Mouse (Mus musculus): ENCODE measurements around the gene Slc22a23. TPM values are rescaled to one million over a fixed set of nuclear protein-coding genes. Genes with fewer than 3 reads are reported as not detected.

Gene Slc22a23
- total RNA-seq, 1 experiment, result 5.9 TPM

GRCm38 (mm10) chr13:34193384-34193783 lies 151.6 kb downstream of the Slc22a23 start:
- in situ Hi-C loops (cut with MboI; ENCODE audit: low sequenced_read_pairs in 2 of 2, unreplicated experiment in 2 of 2), result no loop called here
- Histone ChIP-seq H3K9me3 (ENCODE audit: control insufficient read depth, insufficient read depth, low read depth, low read length) (no peaks in the 10 kb centered on the region), H3K4me3 (ENCODE audit: insufficient read depth in 1 of 2, low read depth in 1 of 2, low read length in 2 of 2, poor library complexity in 1 of 2, severe bottlenecking in 1 of 2) (no peak overlapping the region), H3K36me3 (ENCODE audit: control insufficient read depth, insufficient read depth, low read length, poor library complexity, severe bottlenecking) (no peaks in the 10 kb centered on the region), H3K27ac (ENCODE audit: insufficient read depth, low read depth, low read length, poor library complexity, severe bottlenecking) (no peak overlapping the region), H3K4me1 (ENCODE audit: control insufficient read depth in 2 of 2, insufficient read depth in 2 of 2, low read length in 2 of 2, poor library complexity in 1 of 2) (peaks cover 2 to 7% of the 10 kb centered on the region in 2 experiments; a peak in 2 of 4 replicates), H3K9ac (ENCODE audit: insufficient read depth, low read depth, low read length, poor library complexity, severe bottlenecking) (no peak overlapping the region)
- no peak for TF ChIP-seq CHD2 (IDR thresholded peaks at IDR 0.05; ENCODE audit: low read depth, low read length)
- TF ChIP-seq HCFC1 (IDR thresholded peaks at IDR 0.05; ENCODE audit: borderline replicate concordance, insufficient read depth, low read length), result no peak
- no peak for TF ChIP-seq ZNF384 (IDR thresholded peaks at IDR 0.05; ENCODE audit: low read depth, low read length)
- TF ChIP-seq ZC3H11A (IDR thresholded peaks at IDR 0.05; ENCODE audit: borderline replicate concordance, low read depth, low read length), result no peak
- no peak for TF ChIP-seq MAFK (IDR thresholded peaks at IDR 0.05; ENCODE audit: insufficient read depth, low read depth, low read length)
- no peak for DNase-seq (ENCODE audit: low read depth, low spot score)

DNA sequence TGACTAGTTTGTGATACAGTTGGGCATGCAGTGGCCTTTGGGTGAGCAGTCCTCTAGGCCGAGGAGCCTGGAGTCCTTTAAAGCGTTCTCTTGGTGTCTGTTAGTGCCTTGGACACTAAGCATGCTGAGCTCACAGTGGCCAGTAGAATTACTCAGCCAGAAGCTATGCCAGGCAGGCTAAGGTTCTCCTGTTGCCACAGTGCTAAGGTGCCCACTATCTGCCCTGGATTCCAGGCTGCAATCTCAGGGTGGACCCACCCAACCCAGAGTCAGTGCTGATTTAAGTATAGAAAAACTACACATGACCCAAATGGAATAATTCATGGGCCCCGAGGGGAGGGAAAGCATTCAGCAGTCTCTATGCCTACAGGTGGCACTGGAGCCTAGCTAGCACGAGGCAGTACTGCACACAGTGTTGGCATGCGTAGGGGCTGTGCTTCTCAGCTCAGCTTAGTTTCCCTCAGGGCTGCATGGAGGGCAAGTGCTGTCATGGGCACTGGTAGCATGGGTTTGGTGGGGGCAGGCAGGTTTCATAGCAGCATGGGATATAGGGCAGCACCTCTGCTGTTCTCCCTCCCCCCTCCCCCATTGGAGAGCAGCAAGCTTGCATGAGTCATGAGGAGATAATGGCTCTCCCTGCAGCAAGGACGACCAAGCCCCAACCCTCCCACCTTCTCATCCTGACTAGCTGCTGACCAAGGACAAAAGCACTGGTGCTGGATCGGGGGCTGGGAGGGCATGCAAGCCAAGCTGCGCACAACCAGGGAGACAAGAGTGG lies 152.4 kb downstream of the Slc22a23 start:
- no peak overlapping the region for H3K9ac ChIP-seq (ENCODE audit: insufficient read depth, low read depth, low read length, poor library complexity, severe bottlenecking)
- peaks cover 2 to 7% of the 10 kb centered on the region in 2 experiments; a peak in 2 of 4 replicates for H3K4me1 ChIP-seq (ENCODE audit: control insufficient read depth in 2 of 2, insufficient read depth in 2 of 2, low read length in 2 of 2, poor library complexity in 1 of 2)
- in situ Hi-C loops (cut with MboI; ENCODE audit: low sequenced_read_pairs in 2 of 2, unreplicated experiment in 2 of 2), result no loop called here
- H3K36me3 ChIP-seq (ENCODE audit: control insufficient read depth, insufficient read depth, low read length, poor library complexity, severe bottlenecking), result no peaks in the 10 kb centered on the region
- H3K9me3 ChIP-seq (ENCODE audit: control insufficient read depth, insufficient read depth, low read depth, low read length), result no peaks in the 10 kb centered on the region
- TF ChIP-seq MAFK (IDR thresholded peaks at IDR 0.05; ENCODE audit: insufficient read depth, low read depth, low read length), result no peak
- TF ChIP-seq HCFC1 (IDR thresholded peaks at IDR 0.05; ENCODE audit: borderline replicate concordance, insufficient read depth, low read length), result no peak
- no peak for TF ChIP-seq ZC3H11A (IDR thresholded peaks at IDR 0.05; ENCODE audit: borderline replicate concordance, low read depth, low read length)
- TF ChIP-seq CHD2 (IDR thresholded peaks at IDR 0.05; ENCODE audit: low read depth, low read length), result no peak
- TF ChIP-seq ZNF384 (IDR thresholded peaks at IDR 0.05; ENCODE audit: low read depth, low read length), result no peak
- DNase-seq (ENCODE audit: low read depth, low spot score), result peak; percentile 1
- H3K4me3 ChIP-seq (ENCODE audit: insufficient read depth in 1 of 2, low read depth in 1 of 2, low read length in 2 of 2, poor library complexity in 1 of 2, severe bottlenecking in 1 of 2), result no peak overlapping the region
- no peak overlapping the region for H3K27ac ChIP-seq (ENCODE audit: insufficient read depth, low read depth, low read length, poor library complexity, severe bottlenecking)

- H3K9ac ChIP-seq (ENCODE audit: insufficient read depth, low read depth, low read length, poor library complexity, severe bottlenecking), result no peak overlapping the region
- H3K4me1 ChIP-seq (ENCODE audit: control insufficient read depth in 2 of 2, insufficient read depth in 2 of 2, low read length in 2 of 2, poor library complexity in 1 of 2), result peaks cover 0 to under 1% of the 10 kb centered on the region in 2 experiments; a peak in 2 of 4 replicates
- H3K36me3 ChIP-seq (ENCODE audit: control insufficient read depth, insufficient read depth, low read length, poor library complexity, severe bottlenecking), result peaks cover 2% of the 10 kb centered on the region; the same call in 1 of the 2 replicates
- TF ChIP-seq HCFC1 (IDR thresholded peaks at IDR 0.05; ENCODE audit: borderline replicate concordance, insufficient read depth, low read length), result no peak
- no peak for TF ChIP-seq ZNF384 (IDR thresholded peaks at IDR 0.05; ENCODE audit: low read depth, low read length)
- TF ChIP-seq ZC3H11A (IDR thresholded peaks at IDR 0.05; ENCODE audit: borderline replicate concordance, low read depth, low read length), result peak; percentile 99
- TF ChIP-seq CHD2 (IDR thresholded peaks at IDR 0.05; ENCODE audit: low read depth, low read length), result no peak
- peak; percentile 41; the same call in 1 of the 2 replicates for TF ChIP-seq MAFK (IDR thresholded peaks at IDR 0.05; ENCODE audit: insufficient read depth, low read depth, low read length)
- no peaks in the 10 kb centered on the region for H3K9me3 ChIP-seq (ENCODE audit: control insufficient read depth, insufficient read depth, low read depth, low read length)
- peak; percentile 52 for DNase-seq (ENCODE audit: low read depth, low spot score)
- in situ Hi-C loops (cut with MboI; ENCODE audit: low sequenced_read_pairs in 2 of 2, unreplicated experiment in 2 of 2), result loop anchor here (5.0 kb wide), 1 partner anchor 445 kb away; no protein-coding TSS in a partner anchor
- no peak overlapping the region for H3K27ac ChIP-seq (ENCODE audit: insufficient read depth, low read depth, low read length, poor library complexity, severe bottlenecking)
- H3K4me3 ChIP-seq (ENCODE audit: insufficient read depth in 1 of 2, low read depth in 1 of 2, low read length in 2 of 2, poor library complexity in 1 of 2, severe bottlenecking in 1 of 2), result no peak overlapping the region
Measured at GRCm38 (mm10) chr13:34187571-34187970, 157.4 kb downstream of the Slc22a23 start.

DNA sequence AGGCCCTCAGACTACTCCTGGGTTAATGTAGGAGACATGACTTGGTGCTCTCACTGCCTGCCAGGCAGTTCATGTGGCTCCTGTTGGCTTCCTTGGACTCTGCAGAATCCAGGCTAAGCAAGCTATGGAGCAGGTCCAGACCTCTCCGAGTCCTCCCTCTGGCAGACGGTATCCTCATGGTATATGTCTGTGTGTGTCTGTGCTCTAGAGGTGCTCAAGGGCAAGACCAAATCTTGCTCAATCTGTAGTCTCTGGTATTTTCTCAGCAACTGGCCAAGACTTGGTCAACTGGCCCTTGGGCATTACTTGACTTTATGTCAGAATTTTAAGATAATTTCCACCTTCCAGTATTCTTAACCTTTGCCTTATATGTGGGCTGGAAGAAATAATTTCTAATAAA lies 159.6 kb downstream of the Slc22a23 start:
- H3K4me3 ChIP-seq (ENCODE audit: insufficient read depth in 1 of 2, low read depth in 1 of 2, low read length in 2 of 2, poor library complexity in 1 of 2, severe bottlenecking in 1 of 2), result no peak overlapping the region
- no peak overlapping the region for H3K9ac ChIP-seq (ENCODE audit: insufficient read depth, low read depth, low read length, poor library complexity, severe bottlenecking)
- H3K27ac ChIP-seq (ENCODE audit: insufficient read depth, low read depth, low read length, poor library complexity, severe bottlenecking), result no peak overlapping the region
- no peaks in the 10 kb centered on the region for H3K4me1 ChIP-seq (ENCODE audit: control insufficient read depth in 2 of 2, insufficient read depth in 2 of 2, low read length in 2 of 2, poor library complexity in 1 of 2)
- no peak for DNase-seq (ENCODE audit: low read depth, low spot score)
- TF ChIP-seq HCFC1 (IDR thresholded peaks at IDR 0.05; ENCODE audit: borderline replicate concordance, insufficient read depth, low read length) (no peak), CHD2 (IDR thresholded peaks at IDR 0.05; ENCODE audit: low read depth, low read length) (no peak), MAFK (IDR thresholded peaks at IDR 0.05; ENCODE audit: insufficient read depth, low read depth, low read length) (no peak), ZNF384 (IDR thresholded peaks at IDR 0.05; ENCODE audit: low read depth, low read length) (no peak), ZC3H11A (IDR thresholded peaks at IDR 0.05; ENCODE audit: borderline replicate concordance, low read depth, low read length) (no peak)
- in situ Hi-C loops (cut with MboI; ENCODE audit: low sequenced_read_pairs in 2 of 2, unreplicated experiment in 2 of 2), result loop anchor here (5.0 kb wide), 1 partner anchor 447 kb away; no protein-coding TSS in a partner anchor
- peaks cover 2% of the 10 kb centered on the region; the same call in 1 of the 2 replicates for H3K36me3 ChIP-seq (ENCODE audit: control insufficient read depth, insufficient read depth, low read length, poor library complexity, severe bottlenecking)
- no peaks in the 10 kb centered on the region for H3K9me3 ChIP-seq (ENCODE audit: control insufficient read depth, insufficient read depth, low read depth, low read length)

Measured in ES-E14 (cell line).